In the genomic region with DNA sequence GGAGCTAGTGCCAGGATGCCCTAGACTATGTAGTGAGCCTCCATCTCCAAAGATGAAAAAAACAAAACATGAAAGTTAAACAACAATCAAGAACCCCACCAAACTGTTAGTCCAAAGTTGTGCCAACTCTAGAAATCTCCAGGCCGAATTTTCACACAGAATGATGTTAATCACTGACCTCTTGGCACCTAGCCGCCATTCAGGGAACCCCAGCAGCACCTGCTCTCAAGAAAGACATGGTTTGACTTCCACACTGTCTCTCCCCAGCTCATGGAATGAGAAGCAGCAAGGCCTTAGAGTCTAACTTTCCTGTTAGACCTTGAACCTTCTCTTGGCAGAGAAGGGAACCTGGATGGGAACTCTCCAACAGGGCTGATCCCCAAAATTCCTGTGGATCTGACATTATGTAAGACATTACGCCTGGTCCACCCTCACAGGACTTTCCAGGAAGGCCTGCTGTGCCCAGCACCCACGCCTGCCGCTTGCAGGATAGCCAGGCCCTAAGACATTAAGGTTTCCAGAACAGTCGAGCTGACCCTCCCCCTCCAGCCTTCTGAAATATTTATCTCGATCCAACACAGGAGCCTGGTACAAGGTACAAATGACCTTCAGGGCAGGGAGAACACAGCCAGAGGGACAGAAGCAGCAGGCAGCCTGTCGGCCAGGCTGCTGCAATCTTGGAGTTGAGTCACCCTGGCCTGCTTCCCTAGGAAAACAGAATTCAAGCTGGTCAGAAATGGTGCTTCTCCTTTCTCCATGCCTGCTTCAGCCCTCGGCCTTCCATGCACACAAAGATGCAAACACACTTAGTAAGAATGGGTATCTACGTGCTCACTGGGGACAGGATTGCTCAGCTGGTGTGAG, we compare ENCODE assay signal across 8 mouse cellular contexts. TPM values are rescaled to one million over a fixed set of nuclear protein-coding genes. Genes with fewer than 3 reads are reported as not detected.
DNase-seq lines count a peak whose midpoint lies in the region; TF ChIP-seq lines count a peak whose summit lies in the region.
"Had no signal": no experiment of that assay in that cellular context is flagged by ENCODE, and none has a peak within 500 bp of the region (broad histone marks: within the 10 kb centered on the region; RNA-seq: fewer than 3 reads in every experiment).

No protein-coding gene starts in this region.

- no peaks in the 10 kb centered on the region for H3K27me3 ChIP-seq in testis, adult 2 months (ENCODE audit: control insufficient read depth, insufficient read depth, low read length)

- no peaks in the 10 kb centered on the region for H3K36me3 ChIP-seq in testis, adult 2 months (ENCODE audit: control insufficient read depth, insufficient read depth, low read length)

- H3K27ac ChIP-seq in testis, adult 2 months (ENCODE audit: control insufficient read depth, insufficient read depth, low read depth, low read length), result peak overlapping the region; percentile 82

- H3K4me1 ChIP-seq in testis, adult 2 months (ENCODE audit: control insufficient read depth, insufficient read depth, low read length), result peaks cover 9% of the 10 kb centered on the region

- TF ChIP-seq CTCF in testis, adult 2 months (IDR thresholded peaks at IDR 0.05; ENCODE audit: control insufficient read depth, insufficient read depth, insufficient replicate concordance, low read depth, low read length), result no peak

- H3K4me3 ChIP-seq in testis, adult 2 months (ENCODE audit: control insufficient read depth, low read depth, low read length), result no peak overlapping the region

- no peak for DNase-seq in testis, postnatal 14 days (ENCODE audit: low spot score)
- peak; percentile 37 to 49 for DNase-seq in cerebellum, postnatal 36 days
- DNase-seq in kidney, adult 18-20 months, result peak; percentile 79
- DNase-seq in left cerebral cortex, postnatal 25 days (ENCODE audit: low spot score in 2 of 2), result no peak
- no peak for DNase-seq in embryo, embryonic 9.5 days (ENCODE audit: extremely low spot score)
- DNase-seq in lung, postnatal 10 days, result no peak
- DNase-seq: right cerebral cortex, postnatal 4 days had no signal

- no peak for TF ChIP-seq POLR2A in testis, adult 2 months (IDR thresholded peaks at IDR 0.05; ENCODE audit: control insufficient read depth, low read depth, low read length)

- intact Hi-C loops in left cerebral cortex, postnatal 25 days (cut with DNase I), result no loop called here

RNA-seq across cellular contexts. Expression of gene Fbxl14, which starts 12.3 kb away (rescaled TPM):
- 21.6 and 21.8 TPM in 2 replicates for polyA plus RNA-seq in testis, adult 2 months (2012; rRNA removed)
- total RNA-seq in left cerebral cortex, postnatal 25 days (2021), result 10 to 100 TPM; 33.5 to 34.3 TPM

RNA-seq across cellular contexts. Expression of gene Adipor2, which starts 49.6 kb away (rescaled TPM):
- 20.8 and 22.0 TPM in 2 replicates for polyA plus RNA-seq in testis, adult 2 months (2012; rRNA removed)
- total RNA-seq in left cerebral cortex, postnatal 25 days (2021), result 10 to 100 TPM; 36.6 to 40.2 TPM

Comparison
In these comparisons a context has a peak if more than half of its experiments do, and no peak if none do; other contexts are left out.
1. DNase-seq: peak in cerebellum, postnatal 36 days (2 of 2) and kidney, adult 18-20 months (single experiment); none in testis, postnatal 14 days (single experiment), left cerebral cortex, postnatal 25 days (0 of 2), embryo, embryonic 9.5 days (single experiment) and lung, postnatal 10 days (single experiment).